Mouse (Mus musculus): ENCODE data around the gene 1500015O10Rik. TPM values are rescaled to one million over a fixed set of nuclear protein-coding genes. Genes with fewer than 3 reads are reported as not detected.

The 1500015O10Rik gene
- polyA plus RNA-seq, 1 experiment from 2014 or later: 15.7 TPM

GRCm38 (mm10) chr1:43754448-43755312, 24.3 kb downstream of the 1500015O10Rik start:
- Histone ChIP-seq H3K9ac (no peak overlapping the region), H3K4me2 (no peak overlapping the region), H3K27ac (ENCODE audit: low read depth) (no peak overlapping the region), H3K9me3 (ENCODE audit: low read depth, low read length) (no peaks in the 10 kb centered on the region), H3K4me1 (ENCODE audit: insufficient read depth) (no peaks in the 10 kb centered on the region), H3K27me3 (ENCODE audit: insufficient read depth, low read length) (no peaks in the 10 kb centered on the region), H3K4me3 (ENCODE audit: low read depth, low read length) (no peak overlapping the region), H3K36me3 (ENCODE audit: insufficient read depth) (peaks cover 42% of the 10 kb centered on the region)
- WGBS: 85% methylated on average over 8 of the region's 8 CpGs
- DNase-seq (no peak), ATAC-seq (ENCODE audit: insufficient read depth) (no peak)
- TF ChIP-seq CTCF (IDR thresholded peaks at IDR 0.05; ENCODE audit: low read depth): no peak

GRCm38 (mm10) chr1:43760085-43760484, 29.7 kb downstream of the 1500015O10Rik start:
- Histone ChIP-seq H3K9me3 (ENCODE audit: low read depth, low read length) (no peaks in the 10 kb centered on the region), H3K27ac (ENCODE audit: low read depth) (no peak overlapping the region), H3K9ac (no peak overlapping the region), H3K4me3 (ENCODE audit: low read depth, low read length) (no peak overlapping the region), H3K27me3 (ENCODE audit: insufficient read depth, low read length) (no peaks in the 10 kb centered on the region), H3K36me3 (ENCODE audit: insufficient read depth) (peaks cover 39% of the 10 kb centered on the region), H3K4me2 (no peak overlapping the region), H3K4me1 (ENCODE audit: insufficient read depth) (no peaks in the 10 kb centered on the region)
- DNase-seq: peak; percentile 57
- ATAC-seq (ENCODE audit: insufficient read depth): no peak
- TF ChIP-seq CTCF (IDR thresholded peaks at IDR 0.05; ENCODE audit: low read depth): peak; percentile 60

GRCm38 (mm10) chr1:43764481-43764880, 34.1 kb downstream of the 1500015O10Rik start:
- no peaks in the 10 kb centered on the region for H3K4me1 ChIP-seq (ENCODE audit: insufficient read depth)
- ATAC-seq (ENCODE audit: insufficient read depth) (no peak), DNase-seq (no peak)
- WGBS: 90% methylated on average over 2 of the region's 2 CpGs
- H3K4me2 ChIP-seq: no peak overlapping the region
- no peak overlapping the region for H3K27ac ChIP-seq (ENCODE audit: low read depth)
- peaks cover 30% of the 10 kb centered on the region for H3K36me3 ChIP-seq (ENCODE audit: insufficient read depth)
- H3K9ac ChIP-seq: no peak overlapping the region
- H3K27me3 ChIP-seq (ENCODE audit: insufficient read depth, low read length): no peaks in the 10 kb centered on the region
- H3K9me3 ChIP-seq (ENCODE audit: low read depth, low read length): no peaks in the 10 kb centered on the region
- no peak for TF ChIP-seq CTCF (IDR thresholded peaks at IDR 0.05; ENCODE audit: low read depth)
- no peak overlapping the region for H3K4me3 ChIP-seq (ENCODE audit: low read depth, low read length)

GRCm38 (mm10) chr1:43766328-43766727, 35.9 kb downstream of the 1500015O10Rik start:
- TF ChIP-seq CTCF (IDR thresholded peaks at IDR 0.05; ENCODE audit: low read depth): no peak
- no peak overlapping the region for H3K4me2 ChIP-seq
- 95% methylated on average over 2 of the region's 2 CpGs for WGBS

GRCm38 (mm10) chr1:43768385-43768990, 38.1 kb downstream of the 1500015O10Rik start:
- H3K36me3 ChIP-seq (ENCODE audit: insufficient read depth): peaks cover 32% of the 10 kb centered on the region
- no peak overlapping the region for H3K4me2 ChIP-seq
- no peak overlapping the region for H3K9ac ChIP-seq
- H3K4me3 ChIP-seq (ENCODE audit: low read depth, low read length): no peak overlapping the region
- no peak for ATAC-seq (ENCODE audit: insufficient read depth)
- no peaks in the 10 kb centered on the region for H3K4me1 ChIP-seq (ENCODE audit: insufficient read depth)
- 73% methylated on average over 4 of the region's 4 CpGs for WGBS
- H3K27ac ChIP-seq (ENCODE audit: low read depth): no peak overlapping the region
- no peak for DNase-seq
- TF ChIP-seq CTCF (IDR thresholded peaks at IDR 0.05; ENCODE audit: low read depth): no peak
- no peaks in the 10 kb centered on the region for H3K9me3 ChIP-seq (ENCODE audit: low read depth, low read length)
- no peaks in the 10 kb centered on the region for H3K27me3 ChIP-seq (ENCODE audit: insufficient read depth, low read length)

More at GRCm38 (mm10) chr1:43766328-43766727, 35.9 kb downstream of the 1500015O10Rik start:
- no peak overlapping the region for H3K4me3 ChIP-seq (ENCODE audit: low read depth, low read length)
- H3K4me1 ChIP-seq (ENCODE audit: insufficient read depth): no peaks in the 10 kb centered on the region
- H3K27ac ChIP-seq (ENCODE audit: low read depth): no peak overlapping the region
- H3K9ac ChIP-seq: no peak overlapping the region
- no peaks in the 10 kb centered on the region for H3K27me3 ChIP-seq (ENCODE audit: insufficient read depth, low read length)
- H3K9me3 ChIP-seq (ENCODE audit: low read depth, low read length): no peaks in the 10 kb centered on the region
- peaks cover 34% of the 10 kb centered on the region for H3K36me3 ChIP-seq (ENCODE audit: insufficient read depth)
- DNase-seq (no peak), ATAC-seq (ENCODE audit: insufficient read depth) (no peak)

- WGBS: 79% methylated on average over 1 of the region's 1 CpGs
- peaks cover 29% of the 10 kb centered on the region for H3K36me3 ChIP-seq (ENCODE audit: insufficient read depth)
- TF ChIP-seq CTCF (IDR thresholded peaks at IDR 0.05; ENCODE audit: low read depth): no peak
These were observed 38.9 kb downstream of the 1500015O10Rik start for GRCm38 (mm10) chr1:43769348-43769747.

GRCm38 (mm10) chr1:43770032-43770431, 39.6 kb downstream of the 1500015O10Rik start:
- no peak for TF ChIP-seq CTCF (IDR thresholded peaks at IDR 0.05; ENCODE audit: low read depth)
- ATAC-seq (ENCODE audit: insufficient read depth) (no peak), DNase-seq (no peak)
- no peaks in the 10 kb centered on the region for H3K27me3 ChIP-seq (ENCODE audit: insufficient read depth, low read length)
- no peak overlapping the region for H3K27ac ChIP-seq (ENCODE audit: low read depth)
- no peak overlapping the region for H3K9ac ChIP-seq
- H3K9me3 ChIP-seq (ENCODE audit: low read depth, low read length): no peaks in the 10 kb centered on the region
- H3K4me2 ChIP-seq: no peak overlapping the region
- H3K36me3 ChIP-seq (ENCODE audit: insufficient read depth): peaks cover 26% of the 10 kb centered on the region; the same call in 1 of the 2 replicates
- H3K4me3 ChIP-seq (ENCODE audit: low read depth, low read length): no peak overlapping the region
- H3K4me1 ChIP-seq (ENCODE audit: insufficient read depth): no peaks in the 10 kb centered on the region
- WGBS: 79% methylated on average over 3 of the region's 3 CpGs

More at GRCm38 (mm10) chr1:43769348-43769747, 38.9 kb downstream of the 1500015O10Rik start:
- no peaks in the 10 kb centered on the region for H3K4me1 ChIP-seq (ENCODE audit: insufficient read depth)
- H3K4me3 ChIP-seq (ENCODE audit: low read depth, low read length): no peak overlapping the region
- no peak overlapping the region for H3K4me2 ChIP-seq
- DNase-seq (no peak), ATAC-seq (ENCODE audit: insufficient read depth) (no peak)
- H3K27ac ChIP-seq (ENCODE audit: low read depth): no peak overlapping the region
- no peaks in the 10 kb centered on the region for H3K9me3 ChIP-seq (ENCODE audit: low read depth, low read length)
- no peak overlapping the region for H3K9ac ChIP-seq
- H3K27me3 ChIP-seq (ENCODE audit: insufficient read depth, low read length): no peaks in the 10 kb centered on the region

Data from lung, embryonic 14.5 days (tissue).